Mouse (Mus musculus) neural tube, embryonic 14.5 days (tissue): ENCODE measurements around the gene Bglap2. TPM values are rescaled to one million over a fixed set of nuclear protein-coding genes. Genes with fewer than 3 reads are reported as not detected.
"Not testable (repeated sequence)": the region's sequence is repeated elsewhere in the genome, so short reads cannot be mapped to it uniquely, and the experiment has no call there.

Source experiments
- ATAC-seq: fragments of 200-750 bp; cut with Nextera tagmentation; 2 replicates; pipeline ENCODE4 v1.8.0; 2017; ENCODE audit warnings: low read depth, mild to moderate bottlenecking, moderate TSS enrichment, moderate library complexity
- H3K27ac ChIP-seq: fragments of 300-500 bp; sonication (generic); 2 replicates; pipeline ENCODE4 v1.5.1; 2014; ENCODE audit warnings: low read depth, mild to moderate bottlenecking, control low read depth, low read length, moderate library complexity, mixed read lengths
- H3K27me3 ChIP-seq: fragments of 300-500 bp; sonication (generic); 2 replicates; pipeline ENCODE4 v1.6.1; 2014; ENCODE audit warnings: low read length; ENCODE audit not compliant: control insufficient read depth, insufficient read depth
- H3K36me3 ChIP-seq: fragments of 300-500 bp; sonication (generic); 2 replicates; pipeline ENCODE4 v1.6.1; 2014; ENCODE audit warnings: low read length, mixed read lengths; ENCODE audit not compliant: control insufficient read depth, insufficient read depth
- H3K4me1 ChIP-seq: fragments of 300-500 bp; sonication (generic); 2 replicates; pipeline ENCODE4 v1.6.1; 2014; ENCODE audit warnings: low read length; ENCODE audit not compliant: control insufficient read depth, insufficient read depth
- H3K4me2 ChIP-seq: fragments of 300-500 bp; sonication (generic); 2 replicates; pipeline ENCODE4 v1.6.1; 2014; ENCODE audit warnings: mild to moderate bottlenecking, low read depth, low read length, control low read depth
- H3K4me3 ChIP-seq: fragments of 300-500 bp; sonication (generic); 2 replicates; pipeline ENCODE4 v1.5.1; 2014; ENCODE audit warnings: low read depth, low read length, control low read depth, mixed read lengths
- H3K9ac ChIP-seq: fragments of 300-500 bp; sonication (generic); replicated peaks from 2 replicates; pipeline ENCODE4 v1.6.1; 2014; ENCODE audit warnings: low read depth, mild to moderate bottlenecking, control low read depth, low read length, mixed read lengths
- H3K9me3 ChIP-seq: fragments of 300-500 bp; sonication (generic); 2 replicates; pipeline ENCODE4 v1.6.1; 2016; ENCODE audit warnings: low read length; ENCODE audit not compliant: control insufficient read depth
- WGBS: fragments of 180-500 bp; shearing (Covaris S2); extraction: QIAGEN DNeasy Blood & Tissue Kit; methylation state at CpG from one replicate; pipeline ENCODE4 v1.1.7; 2014; 5-methylcytosine and 5-hydroxymethylcytosine counted together
- polyA plus RNA-seq: library from polyadenylated mRNA; unstranded; fragments of >200 nt; fragmentation: Nextera tagmentation; extraction: Ambion mirVana; gene quantifications from 2 replicates; pipeline ENCODE4 v1.2.1, GENCODE M21; 2014

The Bglap2 gene
- not detected in 2 replicates for polyA plus RNA-seq

DNA sequence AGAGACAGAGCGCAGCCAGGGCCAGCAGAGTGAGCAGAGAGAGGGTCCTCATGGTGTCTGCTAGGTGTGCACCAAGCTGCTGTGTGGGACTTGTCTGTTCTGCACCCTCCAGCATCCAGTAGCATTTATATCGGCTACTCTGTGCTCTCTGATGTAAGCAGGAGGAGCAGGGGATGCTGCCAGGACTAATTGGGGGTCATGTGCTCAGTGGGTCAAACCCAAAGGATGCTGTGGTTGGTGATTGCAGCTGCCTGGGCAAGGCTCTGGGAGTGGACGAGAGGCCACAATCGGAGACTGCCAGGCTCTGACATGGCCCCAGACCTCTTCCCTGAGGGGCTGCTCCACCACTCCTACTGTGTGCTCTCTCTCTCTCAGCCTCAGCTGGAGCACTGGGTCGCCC is at the start of gene Bglap2:
Bglap2 (minus strand) TSS at position 101 of the 400 bp plus-strand sequence.
- not testable (repeated sequence) for H3K9ac ChIP-seq, H3K4me2 ChIP-seq, H3K27ac ChIP-seq, H3K4me1 ChIP-seq, H3K4me3 ChIP-seq, H3K27me3 ChIP-seq, ATAC-seq, H3K36me3 ChIP-seq, H3K9me3 ChIP-seq
- 75% methylated on average over 5 of the region's 5 CpGs for WGBS

DNA sequence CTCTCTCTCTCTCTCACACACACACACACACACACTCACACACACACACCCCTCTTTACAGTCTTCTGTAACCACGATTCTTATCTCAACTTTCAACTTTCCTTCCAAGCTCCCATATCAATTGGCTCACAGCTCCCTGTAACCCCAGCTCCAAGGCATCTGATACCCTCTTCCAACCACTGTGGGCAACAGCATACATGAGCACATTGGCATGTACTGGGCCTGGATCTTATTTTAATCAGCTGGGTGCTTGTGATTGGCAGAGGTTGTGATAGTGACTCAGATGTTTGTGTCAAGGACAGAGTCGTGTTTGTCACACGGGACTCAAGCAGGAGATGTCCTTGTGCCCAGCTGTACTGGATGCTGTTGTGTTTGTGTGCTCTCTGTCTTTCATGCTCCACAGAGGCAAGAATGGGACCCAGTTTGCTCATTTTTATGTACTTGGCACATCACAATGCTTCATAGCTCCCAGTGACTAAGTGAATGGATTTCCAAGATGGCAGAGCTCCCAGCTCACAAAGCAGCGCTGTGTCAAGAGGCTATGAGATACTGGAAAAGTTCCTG is 48.9 kb upstream of the Bglap2 start:
- Histone ChIP-seq H3K27ac (no peak overlapping the region), H3K4me1 (peaks cover 15% of the 10 kb centered on the region), H3K27me3 (no peaks in the 10 kb centered on the region), H3K9me3 (no peaks in the 10 kb centered on the region), H3K9ac (no peak overlapping the region), H3K36me3 (no peaks in the 10 kb centered on the region), H3K4me2 (no peak overlapping the region), H3K4me3 (no peak overlapping the region)
- ATAC-seq, result no peak
- 82% methylated on average over 4 of the region's 4 CpGs for WGBS

DNA sequence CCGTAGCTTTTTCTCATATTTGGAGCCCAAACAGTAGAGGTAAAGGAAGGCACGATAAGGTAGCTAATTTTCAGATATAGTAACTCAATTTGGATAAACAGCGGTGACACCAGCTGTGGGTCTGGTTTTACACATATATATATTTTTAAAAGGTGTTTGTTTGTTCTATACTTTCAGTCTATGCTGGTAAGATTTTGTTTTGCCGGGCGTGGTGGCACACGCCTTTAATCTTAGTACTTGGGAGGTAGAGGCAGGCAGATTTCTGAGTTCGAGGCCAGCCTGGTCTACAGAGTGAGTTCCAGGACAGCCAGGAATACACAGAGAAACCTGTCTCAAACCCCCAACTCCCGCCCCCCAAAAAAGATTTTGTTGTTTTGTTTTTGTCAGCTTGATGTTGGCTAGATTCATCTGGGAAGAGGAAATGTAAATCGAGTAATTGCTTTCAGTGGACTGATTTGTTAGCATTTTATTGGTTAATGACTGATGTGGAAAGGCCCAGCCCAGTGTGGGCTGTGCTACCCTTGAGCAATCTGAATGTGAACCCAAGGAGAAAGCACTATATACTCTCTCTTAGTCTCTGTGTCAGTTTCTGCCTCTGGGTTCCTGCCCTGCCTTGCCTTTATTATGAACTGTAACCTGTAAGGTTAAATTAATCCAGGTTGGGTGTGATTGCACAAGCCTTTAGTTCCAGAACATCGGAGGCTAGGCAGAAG is 47.4 kb upstream of the Bglap2 start:
- Histone ChIP-seq H3K9me3 (no peaks in the 10 kb centered on the region), H3K4me3 (no peak overlapping the region), H3K4me2 (no peak overlapping the region), H3K4me1 (peaks cover 20% of the 10 kb centered on the region), H3K36me3 (peaks cover 4% of the 10 kb centered on the region; the same call in 1 of the 2 replicates), H3K9ac (no peak overlapping the region), H3K27ac (no peak overlapping the region), H3K27me3 (no peaks in the 10 kb centered on the region)
- WGBS, result 81% methylated on average over 10 of the region's 10 CpGs
- ATAC-seq, result no peak

DNA sequence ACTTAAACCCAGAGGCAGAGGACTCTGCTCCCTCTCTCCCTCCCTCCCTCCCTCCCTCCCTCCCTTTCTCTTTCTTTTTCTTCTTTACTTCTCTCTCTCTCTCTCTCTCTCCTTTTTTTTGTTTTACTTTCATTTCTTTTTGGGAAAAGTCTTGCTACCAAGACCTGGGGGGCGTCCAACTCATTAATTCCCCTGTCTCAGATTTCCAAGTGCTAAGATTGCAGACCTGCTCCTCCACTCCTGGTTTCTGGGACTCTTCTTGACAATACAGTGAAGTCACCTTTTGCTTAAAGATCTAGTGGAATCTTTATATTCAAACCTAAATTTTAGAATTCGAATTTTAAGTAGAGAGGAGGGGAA is 46.8 kb upstream of the Bglap2 start:
- H3K27me3 ChIP-seq, result no peaks in the 10 kb centered on the region
- WGBS, result 9% methylated on average over 2 of the region's 2 CpGs
- no peak overlapping the region for H3K27ac ChIP-seq
- peaks cover 20% of the 10 kb centered on the region for H3K4me1 ChIP-seq
- ATAC-seq, result no peak
- H3K9me3 ChIP-seq, result no peaks in the 10 kb centered on the region
- peak overlapping the region; percentile 46 for H3K4me2 ChIP-seq
- no peak overlapping the region; the same call in 1 of the 2 replicates for H3K4me3 ChIP-seq
- no peak overlapping the region for H3K9ac ChIP-seq
- H3K36me3 ChIP-seq, result peaks cover 10% of the 10 kb centered on the region; the same call in 1 of the 2 replicates

DNA sequence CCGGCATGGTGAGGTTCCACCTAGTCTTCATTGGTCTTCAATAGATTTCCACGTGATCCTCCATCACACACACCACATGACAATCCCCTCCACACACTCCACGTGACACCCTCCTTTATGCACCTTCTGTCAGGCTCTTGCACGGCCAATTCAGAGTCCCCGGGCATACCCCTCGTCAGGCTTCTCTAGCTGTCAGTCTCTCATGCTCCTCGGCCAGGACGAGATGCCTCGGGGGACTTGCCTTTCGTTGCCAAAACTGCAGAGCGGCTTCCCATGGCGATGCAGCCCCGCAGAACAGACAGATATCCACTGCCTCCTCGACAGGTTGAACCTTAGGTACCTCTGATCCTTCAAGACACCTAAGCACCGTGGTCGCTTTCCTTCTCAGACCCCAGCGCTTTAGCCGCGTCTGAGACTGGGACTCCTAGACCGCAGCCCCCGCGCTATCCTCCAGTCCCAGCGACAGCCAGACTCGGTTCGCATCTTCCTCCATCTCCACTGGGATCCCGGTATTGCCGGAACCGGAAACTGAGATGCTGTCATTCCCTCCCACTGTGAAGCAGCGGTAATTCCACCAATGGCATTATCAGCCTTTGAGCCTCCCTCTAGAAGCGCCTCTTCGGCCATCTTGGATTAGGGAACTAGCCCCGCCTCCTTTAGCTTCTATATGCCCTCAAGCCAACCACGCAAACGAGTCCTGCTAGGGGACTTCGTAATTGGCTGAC is 46.3 kb upstream of the Bglap2 start, which contains the start of gene Slc25a44:
Slc25a44 (minus strand) TSS at position 535 of the 725 bp plus-strand sequence.
- peak within 1 kb of the TSS; percentile 79 for H3K27ac ChIP-seq
- H3K9me3 ChIP-seq, result no peaks in the 10 kb centered on the region
- ATAC-seq, result peak; percentile 98
- H3K36me3 ChIP-seq, result peaks cover 13% of the 10 kb centered on the region; the same call in 1 of the 2 replicates
- H3K9ac ChIP-seq, result peak within 1 kb of the TSS; percentile 76
- no peaks in the 10 kb centered on the region for H3K27me3 ChIP-seq
- H3K4me1 ChIP-seq, result peaks cover 20% of the 10 kb centered on the region
- peak within 1 kb of the TSS; percentile 50 for H3K4me2 ChIP-seq
- peak within 1 kb of the TSS; percentile 79 for H3K4me3 ChIP-seq
- WGBS, result 1% methylated on average over 35 of the region's 35 CpGs

DNA sequence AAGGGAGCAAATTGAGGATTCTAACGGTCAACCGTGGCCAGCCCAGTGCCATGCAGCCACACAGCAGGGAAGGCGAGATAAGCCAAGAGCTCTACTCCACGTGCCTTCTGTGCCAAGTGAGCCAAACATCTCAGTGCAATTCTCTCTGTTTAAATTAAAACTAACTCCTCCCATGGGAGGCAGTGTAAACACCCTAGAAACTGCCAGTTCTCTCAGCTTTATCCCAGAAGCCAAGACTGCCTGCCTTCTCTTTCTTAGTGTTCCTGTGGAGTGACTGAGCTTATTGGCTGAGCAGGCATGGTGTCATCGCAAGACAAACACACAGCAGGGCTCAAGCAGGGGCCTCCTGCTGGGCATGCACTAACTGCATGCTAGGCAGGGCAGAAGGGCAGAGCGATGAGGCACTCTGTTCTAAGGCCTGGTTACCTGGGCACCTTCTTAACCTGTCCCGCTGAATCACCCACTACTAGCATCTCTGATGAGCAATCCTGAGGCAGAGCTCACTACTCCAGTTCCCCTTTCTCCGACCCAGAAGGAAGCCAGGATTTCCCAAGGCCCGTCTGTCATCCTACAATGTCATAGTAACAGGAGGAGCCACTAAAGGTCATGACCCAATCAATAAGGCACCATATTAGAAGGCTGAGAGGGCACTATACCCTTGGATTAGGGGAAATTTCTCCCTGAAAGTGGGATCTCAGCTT is 43.7 kb upstream of the Bglap2 start:
- no peaks in the 10 kb centered on the region for H3K27me3 ChIP-seq
- peak overlapping the region; percentile 9; the same call in 1 of the 2 replicates for H3K4me2 ChIP-seq
- peaks cover 31% of the 10 kb centered on the region for H3K36me3 ChIP-seq
- 28% methylated on average over 9 of the region's 9 CpGs for WGBS
- no peak overlapping the region for H3K27ac ChIP-seq
- no peak overlapping the region for H3K4me3 ChIP-seq
- no peak for ATAC-seq
- H3K4me1 ChIP-seq, result peaks cover 20% of the 10 kb centered on the region
- H3K9me3 ChIP-seq, result no peaks in the 10 kb centered on the region
- H3K9ac ChIP-seq, result 0 out of 2 replicates have a peak overlapping the region, but pooled peaks have one; percentile 5

DNA sequence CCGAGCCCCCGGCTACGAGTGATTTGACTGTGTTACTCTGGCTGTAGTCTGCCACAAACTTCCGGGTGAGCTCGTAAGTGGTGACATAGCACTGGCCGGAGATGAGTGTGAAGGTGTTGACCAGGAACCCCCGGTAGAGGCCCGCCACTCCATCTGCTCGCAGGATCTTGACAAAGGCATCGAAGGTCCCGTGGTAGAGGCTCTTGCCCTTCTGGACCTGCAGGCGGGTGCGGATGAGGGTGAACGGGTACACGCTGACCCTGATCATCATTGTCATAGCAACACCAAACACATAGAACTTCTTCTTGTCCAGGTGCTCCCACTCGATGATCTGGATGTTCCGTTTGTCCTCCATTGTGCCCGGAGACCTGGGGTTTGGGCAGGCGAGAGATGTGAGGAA is 42.3 kb upstream of the Bglap2 start:
- WGBS, result 97% methylated on average over 19 of the region's 19 CpGs
- H3K4me3 ChIP-seq, result no peak overlapping the region
- no peaks in the 10 kb centered on the region for H3K9me3 ChIP-seq
- H3K27me3 ChIP-seq, result no peaks in the 10 kb centered on the region
- no peak overlapping the region for H3K9ac ChIP-seq
- H3K4me1 ChIP-seq, result peaks cover 20% of the 10 kb centered on the region
- no peak overlapping the region for H3K27ac ChIP-seq
- ATAC-seq, result no peak
- H3K4me2 ChIP-seq, result no peak overlapping the region
- peaks cover 39% of the 10 kb centered on the region for H3K36me3 ChIP-seq

DNA sequence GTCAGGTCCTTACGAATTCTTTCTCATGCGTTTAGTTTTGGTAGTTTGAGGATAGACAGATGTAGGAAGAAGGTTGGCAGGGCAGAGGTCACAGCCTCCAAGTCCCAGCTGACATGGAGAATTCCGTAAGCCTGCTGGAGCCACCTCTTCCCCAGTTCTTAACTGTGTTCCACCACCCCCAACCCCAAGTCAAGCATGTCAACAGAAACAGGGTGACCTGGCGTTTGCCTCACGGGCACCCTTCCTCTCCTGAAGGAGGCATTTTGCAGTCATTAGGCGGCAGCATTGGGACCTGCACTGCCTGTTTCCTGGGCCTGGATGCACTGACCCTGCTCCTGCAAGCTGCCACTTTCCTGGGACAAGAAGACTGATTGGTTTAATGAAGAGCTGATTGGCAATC is 39.5 kb upstream of the Bglap2 start:
- ATAC-seq, result no peak
- WGBS, result 83% methylated on average over 6 of the region's 6 CpGs
- H3K27ac ChIP-seq, result no peak overlapping the region
- no peaks in the 10 kb centered on the region for H3K9me3 ChIP-seq
- H3K4me1 ChIP-seq, result peaks cover 9% of the 10 kb centered on the region
- H3K9ac ChIP-seq, result no peak overlapping the region
- no peak overlapping the region for H3K4me2 ChIP-seq
- H3K4me3 ChIP-seq, result no peak overlapping the region
- H3K36me3 ChIP-seq, result peaks cover 49% of the 10 kb centered on the region
- H3K27me3 ChIP-seq, result no peaks in the 10 kb centered on the region
